Mouse (Mus musculus) embryonic facial prominence, embryonic 13.5 days (tissue): ENCODE measurements around the gene Slc39a13. TPM values are rescaled to one million over a fixed set of nuclear protein-coding genes. Genes with fewer than 3 reads are reported as not detected.
A peak's percentile ranks its signal among the peaks of the same experiment; 100 is the strongest.

Source experiments
- ATAC-seq: fragments of 200-750 bp; cut with Nextera tagmentation; 2 replicates; pipeline ENCODE4 v1.8.0; 2017; ENCODE audit warnings: low read depth; ENCODE audit not compliant: insufficient number of reproducible peaks, insufficient read depth, low FRiP score, low TSS enrichment
- H3K27ac ChIP-seq: fragments of 300-500 bp; sonication (generic); 2 replicates; pipeline ENCODE4 v1.5.1; 2015; ENCODE audit warnings: moderate library complexity, mild to moderate bottlenecking, inconsistent platforms
- H3K27me3 ChIP-seq: fragments of 300-500 bp; sonication (generic); 2 replicates; pipeline ENCODE4 v1.6.1; 2015; ENCODE audit warnings: mild to moderate bottlenecking, inconsistent platforms
- H3K36me3 ChIP-seq: fragments of 300-500 bp; sonication (generic); 2 replicates; pipeline ENCODE4 v1.6.1; 2015; ENCODE audit warnings: mild to moderate bottlenecking, inconsistent platforms
- H3K4me1 ChIP-seq: fragments of 300-500 bp; sonication (generic); 2 replicates; pipeline ENCODE4 v1.6.1; 2015; ENCODE audit warnings: inconsistent platforms
- H3K4me2 ChIP-seq: fragments of 300-500 bp; sonication (generic); 2 replicates; pipeline ENCODE4 v1.6.1; 2015; ENCODE audit warnings: moderate library complexity, mild to moderate bottlenecking, inconsistent platforms
- H3K4me3 ChIP-seq: fragments of 300-500 bp; sonication (generic); 2 replicates; pipeline ENCODE4 v1.5.1; 2015; ENCODE audit warnings: mild to moderate bottlenecking, inconsistent platforms
- H3K9ac ChIP-seq: fragments of 300-500 bp; sonication (generic); 2 replicates; pipeline ENCODE4 v1.6.1; 2015; ENCODE audit warnings: mild to moderate bottlenecking, inconsistent platforms
- H3K9me3 ChIP-seq: fragments of 300-500 bp; sonication (generic); 2 replicates; pipeline ENCODE4 v1.6.1; 2016; ENCODE audit warnings: inconsistent platforms
- whole genome bisulfite sequencing: fragments of 180-500 bp; shearing (Covaris S2); methylation state at CpG from one replicate; pipeline ENCODE4 v1.1.7; 2015; ENCODE audit warnings: mixed read lengths; 5-methylcytosine and 5-hydroxymethylcytosine counted together
- polyA plus RNA-seq: library from polyadenylated mRNA; unstranded; fragments of >200 nt; fragmentation: Nextera tagmentation; extraction: Ambion mirVana; gene quantifications from 2 replicates; pipeline ENCODE4 v1.2.1, GENCODE M21; 2015

The Slc39a13 gene
- 64.3 and 67.4 TPM in 2 replicates for polyA plus RNA-seq

DNA sequence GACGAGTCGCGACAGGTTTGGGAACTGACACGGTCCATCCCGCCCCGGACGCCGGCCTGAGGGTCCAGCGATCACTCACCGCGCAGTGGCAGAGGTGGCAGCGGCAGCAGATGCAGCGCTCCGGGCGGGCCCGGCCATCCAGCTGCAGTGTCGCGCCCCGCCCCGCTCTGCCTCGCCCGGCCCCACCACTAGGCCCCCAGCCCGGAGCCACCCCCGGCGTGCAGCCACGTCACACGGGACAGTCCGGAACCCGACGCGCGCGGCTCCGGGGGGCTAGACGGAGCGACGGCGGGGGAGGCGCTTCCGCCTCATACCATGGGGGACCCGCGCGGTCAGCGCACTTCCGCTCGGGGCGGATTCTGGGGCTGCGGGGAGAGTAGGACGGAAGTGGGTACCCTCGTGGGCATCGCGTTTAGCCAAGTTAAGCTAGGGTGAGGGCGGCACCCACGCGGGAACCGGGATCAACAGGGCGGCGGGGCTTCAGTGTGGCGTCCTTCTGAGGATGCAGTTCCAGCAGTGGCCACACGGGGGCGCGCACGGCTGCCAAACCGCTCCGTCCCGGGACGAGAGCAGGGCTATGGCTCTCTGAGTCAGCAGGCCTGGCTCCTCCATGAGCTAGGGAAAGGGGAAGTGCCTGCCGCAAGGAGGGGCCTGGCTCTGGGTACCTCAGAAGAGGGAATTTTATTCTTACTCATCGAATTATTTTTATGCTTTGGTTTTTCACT, at the start of gene Slc39a13:
TSS of gene Slc39a13 (minus strand) at position 342 of the 725 bp plus-strand sequence.
- WGBS = under 1% methylated on average over 69 of the region's 69 CpGs
- Histone ChIP-seq H3K27ac (peak within 1 kb of the TSS; percentile 88), H3K9me3 (no peaks in the 10 kb centered on the region), H3K4me3 (peak within 1 kb of the TSS; percentile 57), H3K4me1 (peaks cover 19% of the 10 kb centered on the region), H3K9ac (peak within 1 kb of the TSS; percentile 81), H3K36me3 (peaks cover 18% of the 10 kb centered on the region), H3K4me2 (peak within 1 kb of the TSS; percentile 77), H3K27me3 (no peaks in the 10 kb centered on the region)
- ATAC-seq = peak; percentile 96

GRCm38 (mm10) chr2:91119551-91119950, 49.3 kb upstream of the Slc39a13 start:
- Histone ChIP-seq H3K9ac (no peak overlapping the region), H3K9me3 (no peaks in the 10 kb centered on the region), H3K27ac (no peak overlapping the region), H3K27me3 (peaks cover 21% of the 10 kb centered on the region), H3K4me1 (0 out of 2 replicates have a peak, but pooled peaks cover 9% of the 10 kb centered on the region), H3K4me3 (no peak overlapping the region), H3K36me3 (no peaks in the 10 kb centered on the region), H3K4me2 (no peak overlapping the region)
- WGBS = 85% methylated on average over 6 of the region's 6 CpGs
- ATAC-seq = no peak

GRCm38 (mm10) chr2:91119061-91119460, 48.8 kb upstream of the Slc39a13 start:
- peaks cover 22% of the 10 kb centered on the region for H3K27me3 ChIP-seq
- H3K27ac ChIP-seq = no peak overlapping the region
- no peak overlapping the region for H3K4me3 ChIP-seq
- 0 out of 2 replicates have a peak, but pooled peaks cover 9% of the 10 kb centered on the region for H3K4me1 ChIP-seq
- 90% methylated on average over 19 of the region's 19 CpGs for WGBS
- no peak for ATAC-seq
- no peak overlapping the region for H3K9ac ChIP-seq
- H3K9me3 ChIP-seq = no peaks in the 10 kb centered on the region
- no peak overlapping the region for H3K4me2 ChIP-seq
- no peaks in the 10 kb centered on the region for H3K36me3 ChIP-seq

DNA sequence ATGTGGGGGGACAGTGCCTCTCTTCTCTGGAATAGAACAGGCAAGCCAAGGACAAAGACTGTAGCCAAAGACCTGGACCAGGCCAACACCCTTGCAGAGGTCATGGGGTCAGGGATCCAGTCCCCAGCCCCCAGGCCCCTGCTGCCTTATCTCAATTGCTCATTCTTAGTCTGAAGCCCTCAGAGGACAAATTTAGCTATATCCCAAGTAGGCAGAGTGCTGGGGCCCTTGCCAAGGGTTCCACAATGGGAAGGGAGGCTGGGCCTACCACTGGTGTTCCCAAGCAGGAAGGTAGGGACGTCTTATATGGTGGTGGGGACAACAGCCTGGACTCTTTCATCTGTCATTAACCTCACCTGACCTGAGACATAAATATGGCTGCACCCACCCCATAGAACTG, 48.4 kb upstream of the Slc39a13 start:
- no peak for ATAC-seq
- Histone ChIP-seq H3K4me3 (no peak overlapping the region), H3K4me2 (no peak overlapping the region), H3K9ac (no peak overlapping the region), H3K27ac (no peak overlapping the region), H3K4me1 (0 out of 2 replicates have a peak, but pooled peaks cover 9% of the 10 kb centered on the region), H3K36me3 (no peaks in the 10 kb centered on the region), H3K27me3 (peaks cover 22% of the 10 kb centered on the region), H3K9me3 (no peaks in the 10 kb centered on the region)
- WGBS = 52% methylated on average over 1 of the region's 1 CpGs

DNA sequence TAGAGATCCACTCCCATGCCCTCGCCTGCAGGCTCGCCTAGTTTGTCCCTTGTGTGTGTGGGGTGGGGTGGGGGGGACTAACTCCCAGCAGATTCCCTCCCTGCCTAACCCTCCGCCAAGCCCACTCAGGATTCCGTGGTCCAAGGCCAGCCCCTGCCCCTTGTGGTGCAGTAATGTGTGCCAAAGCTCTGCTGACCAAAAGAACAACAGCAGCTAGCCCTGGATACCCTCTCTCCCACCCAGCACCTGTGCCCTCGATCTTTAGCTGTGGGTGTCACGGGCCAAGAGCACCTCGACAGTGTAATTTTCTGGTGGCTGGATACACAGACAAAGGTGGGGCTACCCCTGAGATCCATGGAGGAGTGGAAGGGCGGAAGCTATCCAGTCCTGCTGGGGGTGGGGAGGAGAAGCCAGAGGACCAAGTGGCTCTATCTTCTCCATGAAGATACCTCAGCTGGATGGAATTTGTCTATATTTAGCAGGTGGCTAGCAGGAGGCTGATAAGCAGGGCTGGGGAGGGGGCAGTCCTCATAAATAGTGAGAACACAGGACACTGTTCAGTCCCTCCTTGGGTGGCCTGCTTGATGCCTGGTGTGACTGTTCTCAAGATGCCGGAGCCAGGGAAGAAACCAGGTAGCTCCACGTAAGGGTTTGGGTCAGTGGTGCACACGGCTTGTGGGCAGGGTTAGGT, 47.5 kb upstream of the Slc39a13 start, which contains the start of gene Mybpc3:
TSS of gene Mybpc3 (plus strand) at position 560 of the 691 bp plus-strand sequence.
- Histone ChIP-seq H3K9me3 (no peaks in the 10 kb centered on the region), H3K4me2 (no peak within 1 kb of the TSS), H3K4me3 (no peak within 1 kb of the TSS), H3K36me3 (no peaks in the 10 kb centered on the region), H3K4me1 (0 out of 2 replicates have a peak, but pooled peaks cover 9% of the 10 kb centered on the region), H3K27ac (no peak within 1 kb of the TSS), H3K27me3 (peaks cover 22% of the 10 kb centered on the region), H3K9ac (no peak within 1 kb of the TSS)
- WGBS = 79% methylated on average over 11 of the region's 11 CpGs
- ATAC-seq = no peak

DNA sequence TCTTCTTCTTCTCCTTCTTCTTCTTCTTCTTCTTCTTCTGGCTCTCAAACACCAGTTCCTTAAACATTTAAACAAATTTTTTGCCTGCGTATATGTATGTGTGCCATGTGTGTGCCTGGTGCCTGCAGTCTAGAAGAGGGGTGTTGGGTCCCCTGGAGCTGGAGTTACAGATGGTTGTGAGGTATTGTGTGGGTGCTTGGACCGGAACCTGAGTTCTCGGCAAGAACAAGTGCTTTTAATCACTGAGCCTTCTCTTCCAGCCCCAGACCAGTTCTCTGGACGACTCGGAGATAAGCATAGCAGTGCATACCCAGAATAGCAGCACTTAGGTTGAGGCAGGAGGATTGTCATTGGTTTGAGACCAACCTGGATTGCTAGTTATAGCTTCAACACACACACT, 46.6 kb upstream of the Slc39a13 start:
- ATAC-seq = no peak
- WGBS = 79% methylated on average over 5 of the region's 5 CpGs
- 0 out of 2 replicates have a peak, but pooled peaks cover 9% of the 10 kb centered on the region for H3K4me1 ChIP-seq
- H3K9me3 ChIP-seq = no peaks in the 10 kb centered on the region
- H3K36me3 ChIP-seq = no peaks in the 10 kb centered on the region
- H3K27ac ChIP-seq = no peak overlapping the region
- no peak overlapping the region for H3K4me2 ChIP-seq
- H3K4me3 ChIP-seq = no peak overlapping the region
- peaks cover 22% of the 10 kb centered on the region for H3K27me3 ChIP-seq
- H3K9ac ChIP-seq = no peak overlapping the region

- WGBS = 34% methylated on average over 12 of the region's 12 CpGs
- ATAC-seq = no peak
- 0 out of 2 replicates have a peak, but pooled peaks cover 9% of the 10 kb centered on the region for H3K4me1 ChIP-seq
- H3K27ac ChIP-seq = no peak overlapping the region
- peak overlapping the region; percentile 74 for H3K9ac ChIP-seq
- H3K4me2 ChIP-seq = peak overlapping the region; percentile 85
- H3K9me3 ChIP-seq = no peaks in the 10 kb centered on the region
- peak overlapping the region; percentile 49 for H3K4me3 ChIP-seq
- no peaks in the 10 kb centered on the region for H3K36me3 ChIP-seq
- peaks cover 22% of the 10 kb centered on the region for H3K27me3 ChIP-seq
Observed at GRCm38 (mm10) chr2:91115578-91115970, 45.4 kb upstream of the Slc39a13 start.

GRCm38 (mm10) chr2:91114781-91115577, 44.8 kb upstream of the Slc39a13 start:
- peak; percentile 43; the same call in 1 of the 2 replicates for ATAC-seq
- H3K27ac ChIP-seq = no peak overlapping the region
- WGBS = 6% methylated on average over 42 of the region's 42 CpGs
- peak overlapping the region; percentile 49 for H3K4me3 ChIP-seq
- no peaks in the 10 kb centered on the region for H3K36me3 ChIP-seq
- 0 out of 2 replicates have a peak, but pooled peaks cover 9% of the 10 kb centered on the region for H3K4me1 ChIP-seq
- H3K9ac ChIP-seq = peak overlapping the region; percentile 74
- H3K9me3 ChIP-seq = no peaks in the 10 kb centered on the region
- H3K27me3 ChIP-seq = peaks cover 22% of the 10 kb centered on the region
- H3K4me2 ChIP-seq = peak overlapping the region; percentile 85

DNA sequence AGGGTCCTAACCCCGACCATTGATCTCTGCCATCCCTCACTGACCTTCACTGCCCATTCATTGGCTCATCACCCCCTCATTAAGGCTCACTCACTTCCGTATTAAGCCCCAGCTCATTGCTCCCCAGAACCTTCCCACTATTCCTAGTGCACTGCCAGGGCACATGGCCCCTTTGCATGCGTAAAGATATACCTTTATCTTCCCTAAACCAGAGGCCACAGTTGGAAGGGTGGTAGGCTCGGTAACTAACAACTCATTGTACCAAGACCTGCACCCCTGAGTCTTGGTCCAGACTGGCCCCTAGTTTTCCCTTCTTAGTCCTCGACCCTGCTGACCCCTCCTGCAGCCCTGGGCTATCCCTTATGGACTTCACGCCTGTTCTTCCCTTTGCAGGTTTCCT, 43.6 kb upstream of the Slc39a13 start:
- Histone ChIP-seq H3K9ac (no peak overlapping the region), H3K4me2 (no peak overlapping the region), H3K9me3 (no peaks in the 10 kb centered on the region), H3K27me3 (peaks cover 22% of the 10 kb centered on the region), H3K36me3 (no peaks in the 10 kb centered on the region), H3K4me1 (0 out of 2 replicates have a peak, but pooled peaks cover 9% of the 10 kb centered on the region), H3K27ac (no peak overlapping the region), H3K4me3 (no peak overlapping the region)
- ATAC-seq = no peak
- 68% methylated on average over 6 of the region's 6 CpGs for WGBS

GRCm38 (mm10) chr2:91113334-91113733, 43.1 kb upstream of the Slc39a13 start:
- Histone ChIP-seq H3K36me3 (no peaks in the 10 kb centered on the region), H3K4me2 (no peak overlapping the region), H3K4me1 (0 out of 2 replicates have a peak, but pooled peaks cover 9% of the 10 kb centered on the region), H3K27me3 (peaks cover 22% of the 10 kb centered on the region), H3K9ac (no peak overlapping the region), H3K9me3 (no peaks in the 10 kb centered on the region), H3K27ac (no peak overlapping the region), H3K4me3 (no peak overlapping the region)
- ATAC-seq = no peak
- WGBS = 80% methylated on average over 10 of the region's 10 CpGs

DNA sequence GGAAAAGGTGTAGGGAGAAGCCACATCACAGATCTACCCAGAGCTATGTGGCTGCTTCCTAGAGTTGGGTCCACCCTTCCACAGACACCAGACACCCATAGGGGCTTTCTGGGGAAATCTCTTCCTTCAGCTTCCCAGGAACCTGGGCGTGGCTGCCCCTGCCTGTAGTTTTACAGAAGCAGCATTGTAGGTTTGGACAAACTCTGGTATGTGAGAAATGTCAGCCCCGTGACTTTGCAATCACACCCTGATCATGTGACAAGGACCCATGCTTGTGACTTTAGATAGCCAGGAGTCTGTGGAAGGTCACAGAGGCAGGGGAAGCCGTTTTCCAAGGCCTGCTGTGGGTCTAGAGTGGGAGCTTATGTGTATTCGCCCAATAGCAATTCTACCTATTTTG, 42.3 kb upstream of the Slc39a13 start:
- Histone ChIP-seq H3K36me3 (no peaks in the 10 kb centered on the region), H3K9ac (no peak overlapping the region), H3K27me3 (peaks cover 19% of the 10 kb centered on the region), H3K4me2 (no peak overlapping the region), H3K27ac (no peak overlapping the region), H3K9me3 (no peaks in the 10 kb centered on the region), H3K4me1 (0 out of 2 replicates have a peak, but pooled peaks cover 9% of the 10 kb centered on the region), H3K4me3 (no peak overlapping the region)
- 35% methylated on average over 4 of the region's 4 CpGs for WGBS
- ATAC-seq = no peak
